Mouse (Mus musculus) neural tube, embryonic 13.5 days (tissue): ENCODE measurements around the gene Prelid1. TPM values are rescaled to one million over a fixed set of nuclear protein-coding genes. Genes with fewer than 3 reads are reported as not detected.

Source experiments
- ATAC-seq: fragments of 200-750 bp; cut with Nextera tagmentation; 2 replicates; pipeline ENCODE4 v1.8.0; 2017; ENCODE audit warnings: low read depth, mild to moderate bottlenecking, moderate TSS enrichment, moderate library complexity
- H3K27ac ChIP-seq: fragments of 300-500 bp; sonication (generic); replicated peaks from 2 replicates; pipeline ENCODE4 v1.5.1; 2015; ENCODE audit warnings: moderate library complexity, mild to moderate bottlenecking, inconsistent platforms
- H3K27me3 ChIP-seq: fragments of 300-500 bp; sonication (generic); 2 replicates; pipeline ENCODE4 v1.6.1; 2015; ENCODE audit warnings: mild to moderate bottlenecking, inconsistent platforms
- H3K36me3 ChIP-seq: fragments of 300-500 bp; sonication (generic); 2 replicates; pipeline ENCODE4 v1.6.1; 2015; ENCODE audit warnings: mild to moderate bottlenecking, inconsistent platforms
- H3K4me1 ChIP-seq: fragments of 300-500 bp; sonication (generic); replicated peaks from 2 replicates; pipeline ENCODE4 v1.6.1; 2015; ENCODE audit warnings: inconsistent platforms
- H3K4me2 ChIP-seq: fragments of 300-500 bp; sonication (generic); 2 replicates; pipeline ENCODE4 v1.6.1; 2015; ENCODE audit warnings: inconsistent platforms, mild to moderate bottlenecking, moderate library complexity
- H3K4me3 ChIP-seq: fragments of 300-500 bp; sonication (generic); 2 replicates; pipeline ENCODE4 v1.5.1; 2015; ENCODE audit warnings: mild to moderate bottlenecking, inconsistent platforms
- H3K9ac ChIP-seq: fragments of 300-500 bp; sonication (generic); 2 replicates; pipeline ENCODE4 v1.6.1; 2015; ENCODE audit warnings: moderate library complexity, mild to moderate bottlenecking, inconsistent platforms
- H3K9me3 ChIP-seq: fragments of 300-500 bp; sonication (generic); 2 replicates; pipeline ENCODE4 v1.6.1; 2016; ENCODE audit warnings: inconsistent platforms
- WGBS: fragments of 180-500 bp; shearing (Covaris S2); methylation state at CpG from one replicate; pipeline ENCODE4 v1.1.7; 2015; 5-methylcytosine and 5-hydroxymethylcytosine counted together
- polyA plus RNA-seq: library from polyadenylated mRNA; unstranded; fragments of >200 nt; fragmentation: Nextera tagmentation; extraction: Ambion mirVana; gene quantifications from 2 replicates; pipeline ENCODE4 v1.2.1, GENCODE M21; 2015

Prelid1 gene
- polyA plus RNA-seq, 1 experiment from 2014 or later: 299 TPM

GRCm38 (mm10) chr13:55322130-55322825 lies 2.0 kb downstream of the Prelid1 start:
- Histone ChIP-seq H3K4me2 (peak overlapping the region; percentile 91), H3K4me3 (peak overlapping the region; percentile 98), H3K27me3 (no peaks in the 10 kb centered on the region), H3K9me3 (no peaks in the 10 kb centered on the region), H3K9ac (peak overlapping the region; percentile 96), H3K36me3 (peaks cover 60% of the 10 kb centered on the region), H3K4me1 (peaks cover 40% of the 10 kb centered on the region), H3K27ac (peak overlapping the region; percentile 70)
- ATAC-seq: no peak
- WGBS: 2% methylated on average over 31 of the region's 31 CpGs

- Histone ChIP-seq H3K27ac (no peak overlapping the region), H3K4me3 (no peak overlapping the region), H3K9me3 (no peaks in the 10 kb centered on the region), H3K36me3 (peaks cover 29% of the 10 kb centered on the region), H3K4me1 (peaks cover 58% of the 10 kb centered on the region), H3K4me2 (no peak overlapping the region), H3K9ac (no peak overlapping the region), H3K27me3 (no peaks in the 10 kb centered on the region)
- WGBS: 91% methylated on average over 11 of the region's 11 CpGs
- no peak for ATAC-seq
Observed at GRCm38 (mm10) chr13:55325596-55325995, 5.3 kb downstream of the Prelid1 start.

- peak overlapping the region; percentile 52 for H3K27ac ChIP-seq
- H3K4me1 ChIP-seq: peaks cover 56% of the 10 kb centered on the region
- 0 out of 2 replicates have a peak, but pooled peaks have one; percentile 0 for ATAC-seq
- H3K27me3 ChIP-seq: no peaks in the 10 kb centered on the region
- H3K9me3 ChIP-seq: no peaks in the 10 kb centered on the region
- WGBS: 54% methylated on average over 4 of the region's 4 CpGs
- H3K4me2 ChIP-seq: peak overlapping the region; percentile 15
- peaks cover 29% of the 10 kb centered on the region for H3K36me3 ChIP-seq
- peak overlapping the region; percentile 50 for H3K9ac ChIP-seq
- no peak overlapping the region for H3K4me3 ChIP-seq
Observed at GRCm38 (mm10) chr13:55327169-55327568, 6.9 kb downstream of the Prelid1 start.

- Histone ChIP-seq H3K4me3 (no peak overlapping the region), H3K36me3 (peaks cover 29% of the 10 kb centered on the region), H3K4me1 (peaks cover 54% of the 10 kb centered on the region), H3K4me2 (peak overlapping the region; percentile 92), H3K9ac (peak overlapping the region; percentile 50; the same call in 1 of the 2 replicates), H3K27me3 (no peaks in the 10 kb centered on the region), H3K9me3 (no peaks in the 10 kb centered on the region), H3K27ac (peak overlapping the region; percentile 52)
- ATAC-seq: peak; percentile 11; the same call in 1 of the 2 replicates
- WGBS: 40% methylated on average over 8 of the region's 8 CpGs
Observed at GRCm38 (mm10) chr13:55327633-55328032, 7.3 kb downstream of the Prelid1 start.

- no peak for ATAC-seq
- WGBS: 84% methylated on average over 6 of the region's 6 CpGs
- H3K36me3 ChIP-seq: peaks cover 29% of the 10 kb centered on the region
- H3K4me1 ChIP-seq: peaks cover 48% of the 10 kb centered on the region
- H3K4me2 ChIP-seq: peak overlapping the region; percentile 92
- H3K27me3 ChIP-seq: no peaks in the 10 kb centered on the region
- no peak overlapping the region; the same call in 1 of the 2 replicates for H3K9ac ChIP-seq
- H3K9me3 ChIP-seq: no peaks in the 10 kb centered on the region
- H3K27ac ChIP-seq: no peak overlapping the region
- peak overlapping the region; percentile 65; the same call in 1 of the 2 replicates for H3K4me3 ChIP-seq
Observed at GRCm38 (mm10) chr13:55328171-55328570, 7.9 kb downstream of the Prelid1 start.

- peak overlapping the region; percentile 65 for H3K4me3 ChIP-seq
- H3K27ac ChIP-seq: no peak overlapping the region
- peak overlapping the region; percentile 92 for H3K4me2 ChIP-seq
- H3K4me1 ChIP-seq: peaks cover 44% of the 10 kb centered on the region
- peaks cover 25% of the 10 kb centered on the region for H3K36me3 ChIP-seq
- H3K9ac ChIP-seq: peak overlapping the region; percentile 68
- no peaks in the 10 kb centered on the region for H3K27me3 ChIP-seq
- ATAC-seq: no peak
- H3K9me3 ChIP-seq: no peaks in the 10 kb centered on the region
- WGBS: 82% methylated on average over 4 of the region's 4 CpGs
Observed at GRCm38 (mm10) chr13:55328641-55329040, 8.3 kb downstream of the Prelid1 start.

GRCm38 (mm10) chr13:55329109-55329682 lies 8.9 kb downstream of the Prelid1 start:
- Histone ChIP-seq H3K27ac (peak overlapping the region; percentile 79), H3K9ac (peak overlapping the region; percentile 68), H3K36me3 (peaks cover 19% of the 10 kb centered on the region), H3K9me3 (no peaks in the 10 kb centered on the region), H3K4me3 (peak overlapping the region; percentile 65), H3K27me3 (no peaks in the 10 kb centered on the region), H3K4me2 (peak overlapping the region; percentile 92), H3K4me1 (peaks cover 38% of the 10 kb centered on the region)
- peak; percentile 16 for ATAC-seq
- under 1% methylated on average over 28 of the region's 29 CpGs for WGBS

GRCm38 (mm10) chr13:55329683-55330566 lies 9.6 kb downstream of the Prelid1 start, which contains the start of gene Mxd3:
Mxd3 (minus strand) TSS chr13:55329823.
- Histone ChIP-seq H3K9ac (peak within 1 kb of the TSS; percentile 68), H3K4me3 (peak within 1 kb of the TSS; percentile 65), H3K27ac (peak within 1 kb of the TSS; percentile 79), H3K4me1 (peaks cover 36% of the 10 kb centered on the region), H3K9me3 (no peaks in the 10 kb centered on the region), H3K27me3 (no peaks in the 10 kb centered on the region), H3K36me3 (peaks cover 14% of the 10 kb centered on the region), H3K4me2 (peak within 1 kb of the TSS; percentile 92)
- WGBS: under 1% methylated on average over 80 of the region's 82 CpGs
- peak; percentile 83 for ATAC-seq

- peak overlapping the region; percentile 79 for H3K27ac ChIP-seq
- WGBS: 48% methylated on average over 14 of the region's 14 CpGs
- peak overlapping the region; percentile 68 for H3K9ac ChIP-seq
Observed at GRCm38 (mm10) chr13:55330567-55331400, 10.5 kb downstream of the Prelid1 start.

GRCm38 (mm10) chr13:55332331-55332730 lies 12.0 kb downstream of the Prelid1 start:
- Histone ChIP-seq H3K4me1 (peaks cover 32% of the 10 kb centered on the region), H3K36me3 (no peaks in the 10 kb centered on the region), H3K4me2 (no peak overlapping the region), H3K9me3 (no peaks in the 10 kb centered on the region), H3K4me3 (no peak overlapping the region), H3K27me3 (no peaks in the 10 kb centered on the region), H3K27ac (no peak overlapping the region), H3K9ac (no peak overlapping the region)
- 85% methylated on average over 3 of the region's 3 CpGs for WGBS
- ATAC-seq: no peak

More at GRCm38 (mm10) chr13:55330567-55331400, 10.5 kb downstream of the Prelid1 start:
- ATAC-seq: no peak
- Histone ChIP-seq H3K4me3 (peak overlapping the region; percentile 65), H3K27me3 (no peaks in the 10 kb centered on the region), H3K4me1 (peaks cover 36% of the 10 kb centered on the region), H3K36me3 (peaks cover 5% of the 10 kb centered on the region), H3K9me3 (no peaks in the 10 kb centered on the region), H3K4me2 (peak overlapping the region; percentile 92)

- no peak overlapping the region for H3K4me3 ChIP-seq
- no peak for ATAC-seq
- H3K27ac ChIP-seq: no peak overlapping the region
- peaks cover 4% of the 10 kb centered on the region for H3K4me1 ChIP-seq
- H3K9ac ChIP-seq: no peak overlapping the region
- no peaks in the 10 kb centered on the region for H3K9me3 ChIP-seq
- no peaks in the 10 kb centered on the region for H3K27me3 ChIP-seq
- whole genome bisulfite sequencing: 85% methylated on average over 4 of the region's 4 CpGs
- H3K4me2 ChIP-seq: no peak overlapping the region
- no peaks in the 10 kb centered on the region for H3K36me3 ChIP-seq
Observed at GRCm38 (mm10) chr13:55335701-55336100, 15.4 kb downstream of the Prelid1 start.
